Mouse (Mus musculus) heart, postnatal 14 days (tissue): ENCODE data around the gene Tecpr1. TPM values are rescaled to one million over a fixed set of nuclear protein-coding genes. Genes with fewer than 3 reads are reported as not detected.

Experiments
- DNase-seq, 2 experiments: peaks; one replicate each; pipeline ENCODE4 v3.0.0; 2021 to 2022
- intact Hi-C: fragments of 180-260 bp; cut with DNase I; formaldehyde crosslinking; loops from one replicate; pipeline ENCODE4 v1.15.1; 2025
- total RNA-seq, 2 experiments: library from RNA; stranded (reverse); gene quantifications; 2 replicates each; pipeline ENCODE4 v1.2.3; 2021

The Tecpr1 gene
- total RNA-seq, 2 experiments from 2014 or later, result 29.5 to 34.7 TPM

GRCm38 (mm10) chr5:144254122-144254810, 30.9 kb upstream of the Tecpr1 start:
- peak; percentile 59 to 68 for DNase-seq
- intact Hi-C loops, result no loop called here

- intact Hi-C loops, result no loop called here
- DNase-seq, result no peak
These were observed 29.8 kb upstream of the Tecpr1 start for GRCm38 (mm10) chr5:144253212-144253611.

DNA sequence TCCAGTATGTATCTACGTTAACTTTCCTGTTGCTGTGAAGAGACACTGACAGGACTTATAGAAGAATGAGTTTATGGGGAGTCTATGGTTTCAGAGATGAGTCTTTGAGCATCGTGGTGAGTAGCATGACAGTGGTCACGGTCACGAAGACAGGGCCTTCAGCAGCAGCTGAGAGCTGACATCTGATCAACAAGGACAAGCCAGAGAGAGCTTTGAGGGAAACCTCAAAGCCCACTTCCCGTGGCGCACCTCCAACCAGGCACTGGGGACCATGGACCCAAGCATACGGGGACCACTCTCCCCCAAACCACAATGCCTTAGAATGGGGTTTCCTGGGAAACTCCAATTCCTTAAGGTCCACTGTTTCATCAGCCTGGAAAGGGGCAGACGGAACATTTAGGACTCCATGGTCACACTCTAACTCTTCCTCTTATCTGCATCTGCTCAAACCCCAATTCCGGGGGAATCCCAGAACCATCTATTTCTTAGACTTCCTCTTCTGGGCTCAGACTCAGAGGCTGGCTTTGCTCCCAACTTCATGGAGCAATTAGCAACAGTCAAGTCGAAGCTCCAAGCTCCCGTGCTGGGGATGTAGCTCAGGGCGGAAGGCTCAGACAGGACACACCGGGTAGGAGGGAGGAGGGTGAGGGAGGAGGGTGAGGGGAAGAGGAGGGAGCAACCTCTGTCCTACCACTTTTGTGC, 28.6 kb upstream of the Tecpr1 start:
- intact Hi-C loops, result no loop called here
- DNase-seq, result peak in 1 of 2 experiments; percentile 28

- intact Hi-C loops, result no loop called here
- no peak for DNase-seq
These were observed 26.5 kb upstream of the Tecpr1 start for GRCm38 (mm10) chr5:144249871-144250270.

DNA sequence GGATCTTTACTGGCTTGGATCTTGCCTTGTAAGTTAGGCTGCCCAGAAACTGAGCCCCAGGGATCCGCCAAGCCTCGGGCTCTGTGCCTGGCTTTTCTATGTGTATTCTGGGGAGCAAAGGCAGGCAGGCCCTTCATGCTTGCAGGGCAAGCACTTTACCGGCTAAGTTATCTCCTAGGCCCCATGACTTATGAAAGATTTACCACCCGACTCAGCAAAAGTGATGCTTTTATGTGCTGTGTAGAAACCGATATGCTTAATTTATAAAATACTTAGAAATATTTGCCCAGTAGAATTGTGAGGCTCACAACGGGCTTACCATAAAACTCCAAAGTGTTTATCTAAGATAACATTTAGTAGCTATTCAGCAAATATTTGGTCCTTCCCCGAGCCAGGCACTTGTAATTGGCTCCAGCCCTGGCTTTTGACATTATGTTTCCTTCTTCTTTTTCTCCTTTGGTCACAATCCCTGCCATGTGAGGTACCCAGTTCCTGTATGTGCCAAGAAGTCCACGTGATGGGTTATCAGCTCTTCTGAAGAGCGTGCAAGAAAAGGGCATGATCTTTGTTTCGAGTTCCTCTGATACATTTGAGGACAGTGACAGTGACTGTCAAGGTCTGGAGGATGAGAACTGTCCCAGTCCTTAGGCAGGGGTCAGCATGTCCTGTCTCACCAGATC, 24.6 kb upstream of the Tecpr1 start:
- DNase-seq, result peak in 1 of 2 experiments; percentile 40
- intact Hi-C loops, result no loop called here

GRCm38 (mm10) chr5:144247307-144247706, 23.9 kb upstream of the Tecpr1 start:
- intact Hi-C loops, result no loop called here

GRCm38 (mm10) chr5:144246669-144247068, 23.3 kb upstream of the Tecpr1 start:
- no peak for DNase-seq
- intact Hi-C loops, result no loop called here

More at GRCm38 (mm10) chr5:144247307-144247706, 23.9 kb upstream of the Tecpr1 start:
- DNase-seq, result no peak

DNA sequence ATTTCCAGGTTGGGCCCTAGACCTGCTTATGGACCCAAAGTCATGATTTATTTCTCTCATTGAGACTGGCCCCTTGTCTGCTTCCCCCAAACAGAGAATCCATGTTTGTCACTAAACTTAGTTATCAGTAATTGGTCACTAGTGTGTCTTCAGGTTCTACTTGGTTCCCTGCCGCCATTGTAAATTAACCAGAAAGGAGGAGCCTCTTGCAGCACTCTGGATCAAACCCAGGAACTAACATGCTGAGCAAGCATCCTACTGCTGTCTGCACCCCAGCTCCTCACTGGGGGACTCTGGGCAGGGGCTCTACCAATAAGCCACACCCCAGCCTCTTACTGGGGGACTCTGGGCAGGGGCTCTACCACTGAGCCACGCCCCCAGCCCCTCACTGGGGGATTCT, 22.2 kb upstream of the Tecpr1 start:
- intact Hi-C loops, result no loop called here
- DNase-seq, result no peak

DNA sequence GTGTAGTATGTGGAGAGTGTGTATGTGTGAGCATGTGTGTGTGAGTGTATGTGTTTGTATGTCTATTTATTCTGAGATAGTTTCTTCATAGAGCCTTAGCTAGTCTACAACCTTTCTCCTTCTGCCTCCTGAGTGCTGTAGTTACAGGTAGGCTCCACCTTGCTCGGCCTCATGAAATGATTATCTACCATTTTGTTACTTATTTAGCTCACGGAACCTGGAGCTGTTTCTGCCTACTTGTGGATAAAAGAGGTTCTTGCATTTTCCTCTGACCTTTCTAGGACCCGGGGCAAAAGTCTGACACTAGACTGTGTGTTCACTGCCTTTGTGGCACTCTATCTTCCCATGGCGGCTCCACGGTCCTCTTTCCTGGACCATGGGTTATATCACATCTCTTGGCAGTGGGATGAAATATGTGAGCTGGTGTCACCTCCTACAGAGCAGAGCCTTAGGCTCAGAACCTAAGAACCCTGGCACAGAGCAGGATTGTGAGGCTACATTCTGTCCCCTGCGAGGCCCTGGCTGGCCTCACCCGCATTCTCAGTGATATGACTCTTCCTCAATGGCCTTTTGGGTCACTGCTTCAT, 20.6 kb upstream of the Tecpr1 start, which contains the start of gene Bri3:
Gene Bri3, plus strand, starts transcription at position 537 of the 587 bp plus-strand sequence.
- intact Hi-C loops, result no loop called here
- DNase-seq, result no peak

DNA sequence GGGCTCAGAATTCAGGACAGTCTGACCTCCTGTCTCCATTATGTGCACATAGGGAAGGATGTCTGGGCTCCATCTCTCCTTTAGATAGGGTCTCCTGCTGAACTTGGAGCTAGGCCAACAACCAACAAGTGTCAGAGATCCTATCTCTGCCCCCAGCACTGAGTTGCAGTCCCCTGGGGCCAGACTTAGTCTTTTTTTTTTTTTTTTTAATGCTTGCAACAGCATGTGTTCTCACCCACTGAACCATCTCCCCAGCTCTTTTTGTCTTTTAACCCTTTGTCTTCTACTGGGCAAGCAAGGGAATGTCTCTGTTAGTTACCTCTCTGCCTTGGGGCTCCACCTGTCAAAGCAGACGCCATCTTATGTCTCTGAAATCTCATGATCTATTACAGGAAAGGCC, 15.6 kb upstream of the Tecpr1 start:
- intact Hi-C loops, result no loop called here
- DNase-seq, result no peak

DNA sequence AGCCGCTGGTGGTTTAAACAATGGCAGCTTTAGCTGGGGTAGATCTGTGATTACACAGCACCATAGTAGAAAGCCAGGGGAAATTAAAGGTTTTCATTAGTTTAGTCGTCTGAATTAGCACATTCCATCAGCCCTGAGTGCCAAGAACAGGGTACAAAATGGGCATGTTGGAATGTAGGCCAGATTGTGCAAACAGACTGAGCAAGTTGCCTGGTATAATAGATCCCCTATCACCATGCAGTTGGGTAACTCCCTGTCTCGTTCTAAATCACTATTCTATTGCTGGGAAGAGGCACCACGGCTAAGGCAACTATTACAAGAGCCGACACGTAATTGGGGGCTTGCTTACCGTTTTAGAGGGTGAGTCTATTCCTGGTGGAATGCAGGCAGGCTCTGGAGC, 11.3 kb upstream of the Tecpr1 start:
- DNase-seq, result no peak
- intact Hi-C loops, result no loop called here

DNA sequence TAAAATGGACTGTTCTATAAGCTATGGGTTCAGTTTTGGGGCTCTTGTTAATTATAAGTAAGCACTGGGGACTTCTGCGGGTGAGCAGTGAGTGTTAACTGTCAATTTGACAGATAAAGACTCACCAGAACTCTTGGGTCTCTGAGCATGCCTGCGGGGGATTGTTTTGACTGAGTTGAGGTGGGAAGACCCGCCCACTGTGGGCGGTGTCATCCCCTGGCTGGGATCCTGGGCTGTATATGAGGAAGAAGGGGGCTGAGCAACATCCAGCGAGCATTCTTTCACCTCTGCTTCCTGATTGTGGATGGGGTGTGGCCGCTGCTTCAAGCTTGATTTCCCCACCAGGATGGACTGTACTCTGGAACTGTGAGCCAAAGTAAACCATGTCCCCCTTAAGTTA, 10.8 kb upstream of the Tecpr1 start:
- intact Hi-C loops, result no loop called here
- no peak for DNase-seq

DNA sequence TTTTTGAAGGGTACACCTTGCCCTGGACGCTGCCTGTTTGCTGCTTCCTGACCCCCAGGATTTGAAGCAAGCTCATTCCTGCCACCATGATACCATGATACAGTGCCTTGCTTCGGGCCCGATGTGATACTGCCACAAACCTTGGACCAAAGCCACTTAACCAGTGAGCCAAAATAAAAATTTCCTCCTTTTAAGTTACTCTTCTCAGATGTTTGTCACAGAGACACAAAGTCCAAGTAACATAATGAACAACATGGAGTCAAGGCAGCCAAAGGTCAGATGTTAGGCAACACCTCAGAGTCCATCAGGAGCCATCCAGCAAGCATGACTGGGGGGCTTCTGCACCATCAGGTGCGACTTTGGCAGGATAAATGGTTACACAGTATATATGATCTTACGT, 9.1 kb upstream of the Tecpr1 start:
- intact Hi-C loops, result no loop called here
- no peak for DNase-seq

- intact Hi-C loops, result no loop called here
- no peak for DNase-seq
These were observed 8.0 kb upstream of the Tecpr1 start for GRCm38 (mm10) chr5:144231410-144231809.

DNA sequence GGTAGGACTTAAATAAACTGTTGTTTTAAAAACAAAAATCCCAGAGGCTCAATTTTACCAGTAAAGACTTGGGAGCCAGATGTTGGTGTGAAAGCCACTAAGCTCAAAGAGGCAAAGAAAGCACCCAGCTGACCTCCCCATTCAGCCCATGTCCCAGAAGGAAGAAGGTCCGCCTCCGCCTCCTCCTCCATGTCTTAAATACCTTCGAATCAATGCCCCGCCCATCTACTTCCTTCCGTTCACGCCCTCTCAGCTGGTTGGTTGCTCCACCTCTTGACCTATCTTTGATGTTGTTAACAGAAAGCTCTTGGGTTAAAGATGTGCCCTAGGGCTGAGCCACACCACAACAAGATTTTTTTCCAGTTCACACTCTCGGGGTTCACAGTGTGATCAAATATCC, 6.8 kb upstream of the Tecpr1 start:
- intact Hi-C loops, result no loop called here
- DNase-seq, result no peak

DNA sequence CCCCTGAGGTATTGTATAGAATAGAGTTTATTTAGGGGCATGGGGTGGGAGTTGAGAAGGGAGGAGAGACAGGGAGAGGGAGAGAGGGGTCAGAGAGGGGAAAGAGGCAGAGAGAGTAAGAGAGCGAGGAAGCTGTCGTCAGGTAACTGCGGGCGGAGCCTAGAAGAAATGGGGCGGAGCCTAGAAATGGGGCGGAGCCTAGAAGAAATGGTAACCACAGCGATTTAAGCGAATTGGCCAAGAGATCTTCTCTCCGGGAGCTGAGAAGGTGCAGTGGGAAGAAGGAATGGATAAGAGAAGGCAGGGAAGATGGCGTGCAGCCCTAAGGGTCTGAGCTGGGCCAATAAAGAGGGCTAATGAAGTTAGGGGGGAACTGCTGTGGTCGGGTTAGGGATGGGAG, 2.8 kb upstream of the Tecpr1 start:
- intact Hi-C loops, result no loop called here
- DNase-seq, result no peak

DNA sequence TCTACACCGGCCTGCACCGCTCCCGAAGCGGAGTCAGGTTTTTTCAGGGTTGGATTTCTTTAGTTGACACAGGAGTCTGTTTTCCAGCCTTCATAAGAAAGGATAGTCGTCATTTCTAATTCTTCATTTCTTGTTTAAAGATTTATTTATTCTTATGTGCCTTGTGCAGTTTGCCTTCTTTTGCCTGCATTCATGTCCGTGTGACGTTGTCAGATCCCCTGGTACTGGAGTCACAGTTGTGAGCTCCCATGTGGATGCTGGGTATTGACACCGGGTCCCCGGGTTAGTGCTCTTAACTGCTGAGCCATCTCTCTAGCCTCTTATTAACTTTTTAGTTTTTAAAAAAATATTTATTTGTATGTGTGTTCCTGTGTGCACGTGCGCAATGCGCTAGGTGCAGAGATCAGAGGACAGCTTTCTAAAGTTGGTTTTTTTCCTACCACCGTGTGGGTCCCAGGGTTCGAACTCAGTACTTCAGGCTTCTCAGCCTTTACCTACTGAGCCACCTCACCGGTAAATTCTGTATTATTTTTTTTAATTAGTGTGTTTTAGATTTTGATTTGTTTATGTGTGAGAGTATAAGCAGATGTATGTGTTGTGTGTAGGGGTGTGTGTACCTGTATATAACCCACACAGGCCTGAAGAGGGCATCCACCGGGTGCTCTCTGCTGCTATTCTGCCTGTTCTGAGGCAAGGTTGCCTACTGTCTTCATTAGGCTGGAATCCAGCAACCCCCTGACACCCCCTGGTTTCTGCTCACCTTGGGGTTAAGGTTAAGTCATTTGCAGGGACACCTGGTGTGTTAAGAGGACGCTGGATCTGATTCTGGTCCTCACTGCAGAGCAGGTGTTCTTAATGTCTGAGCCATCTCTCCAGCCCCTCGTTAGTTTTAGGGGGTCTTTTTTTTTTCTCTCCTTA, 743 bp upstream of the Tecpr1 start:
- intact Hi-C loops, result loop anchor here (2.0 to 5.0 kb wide), 2 partner anchors 33 to 122 kb away; partner anchors contain the start of gene Lmtk2

GRCm38 (mm10) chr5:144222811-144223502, 458 bp downstream of the Tecpr1 start:
- intact Hi-C loops, result loop anchor here (2.0 to 5.0 kb wide), 2 partner anchors 34 to 121 kb away; partner anchors contain the start of gene Lmtk2

More for the DNA sequence above, 743 bp upstream of the Tecpr1 start:
- DNase-seq, result no peak

GRCm38 (mm10) chr5:144221305-144221704, 2.1 kb downstream of the Tecpr1 start:
- DNase-seq, result no peak
- intact Hi-C loops, result loop anchor here (5.0 kb wide), 1 partner anchor 119 kb away; the partner anchor contains the start of gene Lmtk2

More at GRCm38 (mm10) chr5:144222811-144223502, 458 bp downstream of the Tecpr1 start:
- DNase-seq, result peak; percentile 64 to 67
